Mouse (Mus musculus): ENCODE data around the gene Tnrc18. TPM values are rescaled to one million over a fixed set of nuclear protein-coding genes. Genes with fewer than 3 reads are reported as not detected.

Gene Tnrc18
- polyA plus RNA-seq, 1 experiment from 2014 or later, result 8.9 TPM

DNA sequence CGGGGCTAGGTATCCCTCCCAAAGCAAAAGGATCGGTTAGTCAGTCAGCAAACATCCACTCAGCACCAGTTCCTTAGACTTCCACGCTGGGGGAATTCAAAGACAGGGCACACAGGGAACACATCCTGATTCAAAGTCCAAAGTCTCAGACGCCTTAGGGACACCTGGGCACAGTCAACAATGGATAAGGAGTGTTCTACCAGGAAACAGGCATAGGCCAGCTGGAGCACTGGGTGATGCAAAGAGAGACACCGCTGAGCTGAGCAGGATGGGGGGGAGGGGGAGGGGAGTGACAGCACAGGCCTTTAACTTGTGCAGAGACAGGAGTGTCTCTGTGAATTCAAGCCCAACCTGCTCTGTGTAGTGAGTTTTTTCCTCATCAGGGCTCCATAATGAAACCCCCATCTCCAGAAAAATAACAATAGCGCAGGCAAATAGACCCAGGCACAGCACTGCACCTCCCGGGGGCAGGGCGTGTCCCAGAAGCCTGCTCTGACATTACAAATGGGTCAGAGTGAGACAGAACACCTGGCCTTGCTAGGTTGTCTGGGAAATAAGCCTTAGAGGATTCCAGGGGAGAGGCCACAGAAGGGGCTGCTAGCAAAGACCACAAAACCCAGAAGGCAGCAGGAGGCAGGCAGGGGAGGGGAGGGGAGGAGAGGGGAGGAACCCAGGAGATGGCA is 34.9 kb downstream of the Tnrc18 start:
- 73% methylated on average over 8 of the region's 8 CpGs for WGBS (ENCODE audit: insufficient replicate concordance)
- Histone ChIP-seq H3K4me3 (no peak overlapping the region), H3K9ac (no peak overlapping the region), H3K27me3 (replicated peaks) (no peaks in the 10 kb centered on the region), H3K4me1 (peaks cover 33% of the 10 kb centered on the region), H3K4me2 (no peak overlapping the region), H3K9me3 (replicated peaks) (peaks cover under 1% of the 10 kb centered on the region; the same call in 1 of the 2 replicates), H3K36me3 (peaks cover 43% of the 10 kb centered on the region), H3K27ac (no peak overlapping the region)
- no peak for ATAC-seq

- ATAC-seq, result no peak
- 74% methylated on average over 5 of the region's 5 CpGs for WGBS (ENCODE audit: insufficient replicate concordance)
- H3K9ac ChIP-seq, result no peak overlapping the region
- no peak overlapping the region for H3K27ac ChIP-seq
- no peak overlapping the region for H3K4me2 ChIP-seq
- peaks cover 33% of the 10 kb centered on the region for H3K4me1 ChIP-seq
- peaks cover 41% of the 10 kb centered on the region for H3K36me3 ChIP-seq
- H3K27me3 ChIP-seq (replicated peaks), result no peaks in the 10 kb centered on the region
- H3K4me3 ChIP-seq, result no peak overlapping the region
- H3K9me3 ChIP-seq (replicated peaks), result no peaks in the 10 kb centered on the region
Observed at GRCm38 (mm10) chr5:142780579-142780978, 36.9 kb downstream of the Tnrc18 start.

- ATAC-seq, result no peak
- Histone ChIP-seq H3K27me3 (replicated peaks) (no peaks in the 10 kb centered on the region), H3K4me2 (no peak overlapping the region), H3K27ac (no peak overlapping the region; the same call in 1 of the 2 replicates), H3K9me3 (replicated peaks) (no peaks in the 10 kb centered on the region), H3K36me3 (peaks cover 50% of the 10 kb centered on the region), H3K4me1 (peaks cover 27% of the 10 kb centered on the region), H3K4me3 (no peak overlapping the region), H3K9ac (no peak overlapping the region)
- WGBS (ENCODE audit: insufficient replicate concordance), result 67% methylated on average over 6 of the region's 6 CpGs
Observed at GRCm38 (mm10) chr5:142778871-142779270, 38.6 kb downstream of the Tnrc18 start.

DNA sequence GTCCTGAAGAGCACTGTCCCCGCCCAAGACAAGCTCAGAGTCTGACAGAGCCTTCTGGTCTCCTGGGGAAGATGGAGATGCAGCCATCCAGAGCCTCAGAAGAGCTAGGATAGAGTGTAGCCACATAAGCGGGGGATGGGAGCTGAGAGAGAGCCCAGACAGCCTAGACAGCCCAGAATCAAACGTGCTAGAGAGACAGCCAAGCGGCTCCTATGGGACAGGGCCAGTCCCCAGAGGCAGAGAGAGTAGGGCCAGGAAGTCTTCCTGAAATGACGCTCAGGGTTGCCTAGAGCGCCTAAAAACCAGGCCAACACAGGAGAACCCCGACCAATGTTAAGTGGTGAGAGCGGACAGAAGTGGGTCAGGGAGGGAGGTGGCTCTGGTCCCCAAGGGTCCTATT is 39.3 kb downstream of the Tnrc18 start:
- no peak overlapping the region for H3K27ac ChIP-seq
- WGBS (ENCODE audit: insufficient replicate concordance), result 70% methylated on average over 8 of the region's 8 CpGs
- H3K4me1 ChIP-seq, result peaks cover 25% of the 10 kb centered on the region
- H3K27me3 ChIP-seq (replicated peaks), result no peaks in the 10 kb centered on the region
- peaks cover 54% of the 10 kb centered on the region for H3K36me3 ChIP-seq
- H3K4me3 ChIP-seq, result no peak overlapping the region
- H3K4me2 ChIP-seq, result no peak overlapping the region
- H3K9ac ChIP-seq, result no peak overlapping the region
- no peak for ATAC-seq
- no peaks in the 10 kb centered on the region for H3K9me3 ChIP-seq (replicated peaks)

GRCm38 (mm10) chr5:142776080-142776479 is 41.4 kb downstream of the Tnrc18 start:
- Histone ChIP-seq H3K27me3 (replicated peaks) (no peaks in the 10 kb centered on the region), H3K9ac (no peak overlapping the region), H3K9me3 (replicated peaks) (no peaks in the 10 kb centered on the region), H3K4me1 (peaks cover 26% of the 10 kb centered on the region), H3K27ac (no peak overlapping the region), H3K4me2 (no peak overlapping the region), H3K4me3 (no peak overlapping the region), H3K36me3 (peaks cover 65% of the 10 kb centered on the region)
- no peak for ATAC-seq
- 79% methylated on average over 10 of the region's 13 CpGs for WGBS (ENCODE audit: insufficient replicate concordance)

DNA sequence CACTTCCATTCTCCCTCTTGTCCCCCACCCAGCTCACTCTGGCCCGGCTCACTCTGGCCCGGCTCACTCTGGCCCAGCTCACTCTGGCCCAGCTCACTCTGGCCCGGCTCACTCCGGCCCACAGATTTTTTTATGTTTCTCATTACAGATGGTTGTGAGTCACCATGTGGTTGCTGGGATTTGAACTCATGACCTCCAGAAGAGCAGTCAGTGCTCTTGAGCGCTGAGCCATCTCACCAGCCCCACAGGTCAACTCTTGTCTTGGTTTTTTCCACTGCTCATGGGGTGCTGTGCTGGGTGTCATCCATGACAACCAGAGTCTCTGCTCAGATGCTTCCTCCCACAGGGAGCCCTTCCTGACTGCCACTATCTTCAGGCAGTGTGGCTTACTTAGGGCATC is 42.7 kb downstream of the Tnrc18 start:
- Histone ChIP-seq H3K36me3 (peaks cover 72% of the 10 kb centered on the region), H3K27me3 (replicated peaks) (no peaks in the 10 kb centered on the region), H3K4me2 (no peak overlapping the region), H3K4me1 (peaks cover 22% of the 10 kb centered on the region), H3K9me3 (replicated peaks) (no peaks in the 10 kb centered on the region), H3K9ac (no peak overlapping the region), H3K27ac (no peak overlapping the region), H3K4me3 (no peak overlapping the region)
- 78% methylated on average over 5 of the region's 5 CpGs for WGBS (ENCODE audit: insufficient replicate concordance)
- ATAC-seq, result no peak

- Histone ChIP-seq H3K9ac (no peak overlapping the region), H3K27me3 (replicated peaks) (no peaks in the 10 kb centered on the region), H3K27ac (no peak overlapping the region), H3K4me2 (peak overlapping the region; percentile 13; the same call in 1 of the 2 replicates), H3K9me3 (replicated peaks) (no peaks in the 10 kb centered on the region), H3K36me3 (peaks cover 75% of the 10 kb centered on the region), H3K4me1 (peaks cover 20% of the 10 kb centered on the region), H3K4me3 (no peak overlapping the region)
- WGBS (ENCODE audit: insufficient replicate concordance), result 74% methylated on average over 15 of the region's 15 CpGs
- ATAC-seq, result peak; percentile 80
Observed at GRCm38 (mm10) chr5:142771964-142772363, 45.5 kb downstream of the Tnrc18 start.

DNA sequence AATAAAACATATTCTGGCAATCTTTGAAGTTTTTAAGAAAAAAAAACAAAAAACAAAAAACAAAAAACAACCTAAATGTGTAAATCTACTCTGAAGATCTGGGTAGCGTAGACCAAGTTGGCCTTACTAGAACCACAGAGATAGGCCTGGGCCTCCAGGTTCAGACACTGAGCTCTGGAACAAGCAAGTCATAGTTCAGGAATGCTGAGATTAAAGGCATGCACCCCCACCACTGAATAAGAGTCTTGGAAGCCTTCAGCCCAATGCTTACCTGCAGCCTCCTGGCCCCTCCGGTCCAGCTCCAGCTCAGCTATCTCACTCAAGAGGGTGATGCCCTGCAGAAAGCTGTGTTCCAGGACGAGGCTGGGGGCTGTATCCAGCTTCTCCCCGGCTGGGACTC is 46.4 kb downstream of the Tnrc18 start:
- H3K4me1 ChIP-seq, result peaks cover 20% of the 10 kb centered on the region
- H3K9ac ChIP-seq, result no peak overlapping the region
- no peak overlapping the region for H3K4me3 ChIP-seq
- 76% methylated on average over 4 of the region's 4 CpGs for WGBS (ENCODE audit: insufficient replicate concordance)
- H3K4me2 ChIP-seq, result no peak overlapping the region
- H3K36me3 ChIP-seq, result peaks cover 73% of the 10 kb centered on the region
- H3K9me3 ChIP-seq (replicated peaks), result no peaks in the 10 kb centered on the region
- no peak for ATAC-seq
- no peak overlapping the region for H3K27ac ChIP-seq
- H3K27me3 ChIP-seq (replicated peaks), result no peaks in the 10 kb centered on the region

GRCm38 (mm10) chr5:142769641-142770040 is 47.8 kb downstream of the Tnrc18 start:
- Histone ChIP-seq H3K9me3 (replicated peaks) (no peaks in the 10 kb centered on the region), H3K4me2 (no peak overlapping the region), H3K4me3 (no peak overlapping the region), H3K36me3 (peaks cover 74% of the 10 kb centered on the region), H3K27ac (no peak overlapping the region), H3K27me3 (replicated peaks) (no peaks in the 10 kb centered on the region), H3K9ac (no peak overlapping the region), H3K4me1 (peaks cover 20% of the 10 kb centered on the region)
- 79% methylated on average over 5 of the region's 5 CpGs for WGBS (ENCODE audit: insufficient replicate concordance)
- no peak for ATAC-seq

DNA sequence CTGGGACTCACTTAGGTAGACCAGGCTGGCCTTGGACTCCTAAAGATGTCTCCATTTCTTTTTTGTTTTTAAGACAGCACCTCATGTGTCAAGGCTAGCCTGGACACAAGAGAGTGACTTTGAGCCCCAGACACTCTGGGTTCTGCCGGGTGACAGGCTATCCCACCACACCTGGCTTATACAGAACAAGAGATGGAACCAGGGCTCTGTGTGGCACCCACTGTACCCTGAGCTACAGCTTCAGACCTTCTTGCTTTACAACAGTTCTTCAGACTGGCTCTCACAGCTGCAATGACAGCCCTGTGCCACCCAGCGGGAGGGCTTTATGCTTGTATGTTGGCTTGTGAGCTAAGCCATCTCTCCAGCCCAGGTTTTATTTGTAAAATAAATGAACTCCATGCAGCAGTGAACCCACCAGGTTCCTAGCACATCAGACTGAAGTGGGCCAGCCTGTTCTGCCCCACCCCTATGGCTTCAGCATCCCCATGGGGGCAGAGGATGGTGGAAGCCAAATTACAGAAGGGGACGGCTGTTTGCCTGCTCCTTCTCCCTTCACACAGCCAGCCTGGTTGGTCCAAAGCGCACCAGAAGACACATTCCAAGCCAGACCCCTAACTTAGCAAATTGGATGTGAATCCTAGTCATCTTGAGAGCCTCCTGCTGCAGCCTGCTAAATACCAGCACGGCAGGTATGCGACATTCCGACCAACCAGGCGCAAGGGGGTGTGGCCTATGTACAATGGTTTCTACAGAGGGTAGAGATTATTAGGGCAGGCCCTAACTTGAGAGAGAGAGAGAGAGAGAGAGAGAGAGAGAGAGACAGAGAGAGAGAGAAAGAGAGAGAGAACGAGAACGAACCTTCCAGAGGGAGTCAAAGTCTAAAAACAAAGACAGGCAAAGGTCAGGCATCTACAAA is 48.9 kb downstream of the Tnrc18 start:
- Histone ChIP-seq H3K4me3 (no peak overlapping the region), H3K4me2 (no peak overlapping the region), H3K36me3 (peaks cover 73% of the 10 kb centered on the region), H3K9me3 (replicated peaks) (no peaks in the 10 kb centered on the region), H3K27ac (no peak overlapping the region), H3K27me3 (replicated peaks) (no peaks in the 10 kb centered on the region), H3K9ac (no peak overlapping the region), H3K4me1 (peaks cover 20% of the 10 kb centered on the region)
- WGBS (ENCODE audit: insufficient replicate concordance), result 67% methylated on average over 10 of the region's 10 CpGs
- no peak for ATAC-seq

- no peaks in the 10 kb centered on the region for H3K9me3 ChIP-seq (replicated peaks)
- H3K27ac ChIP-seq, result no peak overlapping the region
- peaks cover 72% of the 10 kb centered on the region for H3K36me3 ChIP-seq
- H3K4me1 ChIP-seq, result peaks cover 20% of the 10 kb centered on the region
- WGBS (ENCODE audit: insufficient replicate concordance), result 34% methylated on average over 7 of the region's 7 CpGs
- H3K27me3 ChIP-seq (replicated peaks), result no peaks in the 10 kb centered on the region
- no peak overlapping the region for H3K4me2 ChIP-seq
- no peak overlapping the region for H3K9ac ChIP-seq
- ATAC-seq, result no peak
- H3K4me3 ChIP-seq, result no peak overlapping the region
Observed at GRCm38 (mm10) chr5:142767937-142768336, 49.5 kb downstream of the Tnrc18 start.

DNA sequence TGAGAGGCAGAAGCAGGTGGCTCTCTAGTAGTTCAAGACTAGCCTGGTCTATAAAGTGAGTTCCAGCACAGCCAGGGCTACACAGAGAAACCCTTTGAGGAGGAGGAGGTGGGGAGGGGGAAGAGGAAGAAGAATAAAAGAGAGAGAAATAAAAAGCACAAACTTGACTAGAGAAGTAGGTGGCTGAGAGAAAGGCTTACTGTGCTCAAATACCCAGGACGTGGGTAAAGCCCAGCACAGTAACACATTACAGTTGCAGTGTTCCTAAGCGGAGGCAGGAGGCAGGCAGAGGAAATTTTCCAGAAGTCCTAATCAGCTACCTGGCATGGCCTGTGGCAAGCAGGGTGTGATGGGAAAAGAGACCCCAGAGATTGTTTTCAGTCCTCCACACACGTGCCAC is 50.8 kb downstream of the Tnrc18 start:
- no peak overlapping the region for H3K27ac ChIP-seq
- H3K9me3 ChIP-seq (replicated peaks), result no peaks in the 10 kb centered on the region
- peaks cover 9% of the 10 kb centered on the region for H3K4me1 ChIP-seq
- WGBS (ENCODE audit: insufficient replicate concordance), result 83% methylated on average over 3 of the region's 3 CpGs
- no peak overlapping the region for H3K9ac ChIP-seq
- H3K27me3 ChIP-seq (replicated peaks), result no peaks in the 10 kb centered on the region
- H3K4me3 ChIP-seq, result no peak overlapping the region
- H3K36me3 ChIP-seq, result peaks cover 74% of the 10 kb centered on the region
- no peak overlapping the region for H3K4me2 ChIP-seq
- no peak for ATAC-seq
